8 mouse cellular contexts compared by ENCODE assay signal in the genomic region with DNA sequence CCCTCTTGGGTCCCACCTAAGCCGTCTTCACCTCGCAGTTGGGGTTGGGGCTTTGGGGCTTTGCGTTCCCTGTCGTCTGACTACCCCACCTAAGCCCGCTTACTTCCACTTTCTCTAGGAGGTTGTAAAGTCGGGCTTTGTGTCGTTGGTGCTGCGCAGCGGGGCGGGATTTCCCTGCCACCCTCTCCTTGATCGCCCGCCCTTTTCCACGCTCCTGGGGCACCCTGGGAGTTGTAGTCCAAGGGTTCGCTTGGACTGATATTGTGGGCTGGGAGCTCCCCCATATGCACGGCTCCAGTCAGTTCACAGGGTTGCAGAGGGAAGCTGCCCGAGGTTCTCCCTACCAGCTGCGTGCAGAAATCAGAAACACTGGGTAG.
DNase-seq lines count a peak whose midpoint lies in the region; ATAC-seq lines count a peak whose summit lies in the region.

No protein-coding gene starts in this region.

- peak; percentile 92 for ATAC-seq in inflammation-experienced regulatory T-cells, adult 6 months
- ATAC-seq in megakaryocyte progenitor cell, adult 5-6 weeks (replicated peaks; ENCODE audit: poor library complexity) = peak; percentile 91

- DNase-seq in ovary, adult 18-20 months (ENCODE audit: low spot score) = peak; percentile 83
- DNase-seq in ovary, postnatal 10 days (ENCODE audit: low spot score) = no peak
- DNase-seq in embryo, embryonic 11.5 days (ENCODE audit: low read depth, low spot score) = peak; percentile 72
- DNase-seq in gastrocnemius, postnatal 25 days = peak; percentile 88
- DNase-seq in left cerebral cortex, adult 9 months (ENCODE audit: low spot score in 2 of 2) = peak; percentile 72 to 87
- peak; percentile 75 for DNase-seq in right cerebral cortex, postnatal 4 days
